Mouse (Mus musculus) heart, postnatal 25 days (tissue): ENCODE measurements around the gene Car5b. TPM values are rescaled to one million over a fixed set of nuclear protein-coding genes. Genes with fewer than 3 reads are reported as not detected.

ENCODE experiments used
- DNase-seq: peaks from one replicate; pipeline ENCODE4 v3.0.0; 2022; ENCODE audit warnings: low spot score
- intact Hi-C: fragments of 180-260 bp; cut with DNase I; formaldehyde crosslinking; loops from one replicate; pipeline ENCODE4 v1.15.1; 2025
- total RNA-seq, 2 experiments: library from RNA; stranded (reverse); gene quantifications; 2 replicates each; pipeline ENCODE4 v1.2.3; 2021

Car5b gene
- total RNA-seq: 1 to 10 TPM in 1 of 2 experiments, under 1 TPM in 1; 0.78 to 1.4 TPM

- DNase-seq: peak; percentile 79
These were observed at the start of gene Car5b for GRCm38 (mm10) chrX:164027607-164028289. TSS of gene Car5b (minus strand) at chrX:164027997.

DNA sequence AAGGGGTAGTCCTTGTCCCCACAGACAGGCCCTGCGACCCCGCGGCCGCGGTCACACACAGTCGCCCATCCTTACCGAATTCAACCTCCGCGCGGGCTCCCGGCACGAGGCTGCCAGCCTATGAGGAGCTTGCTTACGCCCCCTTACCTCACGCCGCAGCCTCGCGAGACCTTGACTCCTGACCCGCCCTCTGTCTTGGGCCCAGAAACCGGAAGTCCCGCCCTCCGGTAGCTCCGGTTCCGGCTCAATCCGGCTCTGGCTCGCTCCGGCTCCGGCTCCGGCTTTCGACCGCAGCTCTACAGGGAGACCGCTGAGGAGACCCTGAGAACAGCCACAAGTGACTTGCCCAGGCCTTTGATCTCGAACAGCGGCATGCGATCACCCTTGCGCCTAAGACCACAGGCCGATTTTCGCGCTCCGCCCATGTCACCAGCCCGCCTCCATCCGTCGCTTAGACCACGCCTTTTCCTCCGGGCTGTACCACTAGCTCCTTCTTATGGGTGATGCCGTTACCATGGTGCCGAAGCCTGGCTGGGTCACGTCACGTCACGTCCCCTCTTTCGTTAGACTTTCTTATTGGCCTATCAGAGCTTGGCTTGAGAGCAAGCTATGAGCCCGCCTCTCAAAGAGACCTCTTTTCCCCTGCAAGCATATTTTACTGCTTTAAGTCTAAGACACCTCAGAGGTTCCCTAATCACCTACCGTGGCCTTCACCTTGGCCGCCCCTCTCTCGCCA, 48.4 kb upstream of the Car5b start, which contains the start of gene Siah1b:
TSS of gene Siah1b (minus strand) at position 454 of the 736 bp plus-strand sequence.
- DNase-seq: peak; percentile 86
- intact Hi-C loops: no loop called here

More at GRCm38 (mm10) chrX:164027607-164028289, at the start of gene Car5b:
- intact Hi-C loops: no loop called here

DNA sequence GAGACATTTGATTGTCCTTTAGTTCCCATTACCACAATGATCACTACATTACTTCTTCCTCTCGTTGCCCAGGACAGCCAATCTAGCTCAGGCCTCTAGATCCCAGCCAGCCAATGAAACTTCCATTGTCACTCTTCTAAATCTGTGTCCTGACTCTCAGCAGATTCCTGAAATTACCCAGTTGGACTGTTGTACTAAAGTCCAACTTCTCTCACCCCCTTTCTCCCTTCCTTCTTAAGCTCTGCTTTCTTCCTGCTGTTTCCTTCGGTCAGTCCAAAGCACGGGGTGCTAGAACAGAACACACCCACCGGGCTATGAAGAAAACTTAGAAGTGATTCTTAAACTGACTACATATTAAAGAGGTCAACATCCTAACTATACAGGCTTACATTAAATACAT, 41.2 kb upstream of the Car5b start:
- intact Hi-C loops: loop anchor here (5.0 to 10.0 kb wide), 4 partner anchors 114 to 1154 kb away; partner anchors contain the start of gene Zrsr2
- no peak for DNase-seq

- DNase-seq: peak; percentile 7
- intact Hi-C loops: loop anchor here (5.0 to 10.0 kb wide), 4 partner anchors 111 to 1151 kb away; partner anchors contain the start of gene Zrsr2
These were observed 38.4 kb upstream of the Car5b start for GRCm38 (mm10) chrX:164066185-164066584.

DNA sequence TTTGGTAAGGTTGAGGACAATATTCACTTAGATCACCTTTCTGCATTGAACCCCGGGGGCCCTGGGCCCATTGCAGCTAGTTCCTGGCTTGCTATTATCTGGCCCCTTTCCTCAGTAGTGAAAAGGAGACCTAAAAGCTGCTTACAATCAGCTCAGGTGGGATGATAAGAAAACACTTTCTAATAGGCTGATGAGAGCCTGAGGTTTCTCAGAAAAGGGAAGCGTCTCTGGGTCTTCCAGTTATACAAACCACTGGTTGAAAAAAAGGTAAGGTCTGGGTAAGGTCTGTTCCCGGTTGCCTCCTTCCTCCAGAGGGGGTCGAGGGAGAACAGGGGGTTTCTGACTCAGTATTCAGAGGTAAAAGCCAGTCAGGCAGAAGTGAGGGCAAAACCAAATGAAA, 31.3 kb upstream of the Car5b start:
- DNase-seq: no peak
- intact Hi-C loops: no loop called here

- intact Hi-C loops: no loop called here
- DNase-seq: no peak
These were observed 30.7 kb upstream of the Car5b start for GRCm38 (mm10) chrX:164058523-164058922.

DNA sequence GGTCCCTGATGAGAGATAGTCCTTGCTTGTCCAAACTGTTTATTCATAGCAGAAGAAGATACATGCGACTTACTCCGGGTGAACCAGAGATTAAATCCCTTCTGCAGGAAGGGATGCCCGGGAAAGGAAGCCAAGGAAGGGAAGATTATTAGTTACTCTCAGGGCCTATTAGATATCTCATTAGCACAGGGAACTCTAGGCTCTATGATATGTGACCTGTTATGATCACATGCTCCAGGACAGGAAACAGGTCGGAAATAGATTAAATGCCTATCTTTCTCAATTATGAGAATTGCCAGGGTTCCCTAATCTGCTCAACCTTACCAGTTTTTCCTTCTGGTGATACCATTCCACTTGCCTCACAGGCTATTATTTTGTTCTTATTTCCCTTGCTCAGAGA, 27.9 kb upstream of the Car5b start:
- intact Hi-C loops: no loop called here
- no peak for DNase-seq

- no peak for DNase-seq
- intact Hi-C loops: loop anchor here (1.0 kb wide), 1 partner anchor 8 kb away; no protein-coding TSS in a partner anchor
These were observed 18.9 kb upstream of the Car5b start for GRCm38 (mm10) chrX:164046736-164047135.

DNA sequence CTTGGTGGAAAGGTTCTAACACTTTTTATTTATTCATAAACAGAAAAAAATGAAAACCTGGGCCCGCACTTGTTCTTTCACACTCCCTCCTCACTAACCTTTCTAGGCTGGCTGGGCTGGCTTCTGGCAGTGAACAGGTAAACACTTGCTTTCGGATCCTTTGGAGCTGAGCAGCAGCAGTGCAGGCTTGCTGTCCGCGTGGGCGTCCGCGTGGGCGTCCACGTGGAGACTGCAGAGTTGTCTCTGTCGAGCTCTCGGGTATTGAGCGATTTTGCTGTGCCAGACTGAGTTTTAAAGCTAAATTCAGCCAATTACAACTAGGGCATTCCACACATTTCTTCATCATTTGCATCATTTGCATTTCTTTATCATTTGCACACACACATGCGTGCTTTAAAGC, 14.3 kb upstream of the Car5b start:
- intact Hi-C loops: no loop called here
- DNase-seq: no peak

DNA sequence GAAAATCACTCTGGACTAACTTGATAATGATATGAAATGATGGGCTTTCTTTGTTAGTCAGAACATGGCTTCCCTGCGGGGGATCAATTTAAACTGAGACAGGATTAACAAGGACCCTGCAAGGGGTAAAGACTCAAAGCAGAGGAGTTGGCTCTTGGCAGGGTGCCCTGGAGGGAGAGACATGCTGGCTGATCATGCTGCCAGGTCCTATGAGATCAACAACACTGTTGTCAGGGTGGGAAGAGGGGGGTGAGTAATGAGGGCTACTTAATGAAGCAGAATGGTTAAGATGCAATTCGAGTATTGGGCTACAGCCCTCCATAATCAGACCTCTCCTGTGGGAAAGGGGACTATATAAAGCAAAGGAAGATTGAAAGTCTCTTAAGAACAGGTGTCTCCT, 11.1 kb upstream of the Car5b start:
- intact Hi-C loops: no loop called here
- DNase-seq: no peak

DNA sequence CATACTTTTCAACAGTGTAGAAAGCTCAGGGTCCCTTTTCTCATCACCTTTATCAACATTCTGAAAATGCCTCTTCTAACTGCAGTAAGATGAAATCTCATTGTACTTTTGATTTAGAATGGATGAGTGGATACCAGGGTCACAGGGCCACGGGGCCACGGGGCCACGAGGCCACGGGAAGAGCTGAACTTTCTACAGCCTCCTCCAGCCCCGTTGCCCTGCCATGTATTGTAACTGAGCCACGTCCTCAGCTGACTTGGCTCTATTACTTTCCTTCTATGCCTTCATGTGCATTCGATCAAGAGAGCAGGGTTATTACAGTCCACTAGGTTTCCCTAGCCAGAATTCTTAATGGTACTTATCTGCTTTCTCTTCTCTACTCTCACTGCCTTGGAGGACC, 8.1 kb upstream of the Car5b start:
- intact Hi-C loops: no loop called here
- no peak for DNase-seq

DNA sequence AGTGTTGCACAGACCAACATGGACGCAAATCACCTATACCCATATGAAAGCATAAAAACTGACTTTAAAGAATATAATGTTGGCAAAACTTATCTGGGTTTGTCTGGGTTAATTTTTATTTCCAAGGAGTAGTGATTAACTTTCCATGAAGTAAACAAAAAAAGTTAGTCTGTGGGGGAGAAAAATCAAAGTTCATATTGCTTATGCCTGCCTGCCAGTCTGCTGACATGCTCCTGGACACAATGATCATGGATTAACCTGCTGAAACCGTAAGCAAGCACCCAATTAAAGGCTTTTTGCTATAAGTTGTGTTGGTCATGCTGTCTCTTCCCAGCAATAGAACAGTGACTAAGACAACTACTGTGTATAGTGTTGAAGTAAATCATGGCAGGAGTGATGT, 7.6 kb upstream of the Car5b start:
- DNase-seq: no peak
- intact Hi-C loops: no loop called here

- DNase-seq: no peak
- intact Hi-C loops: no loop called here
These were observed 4.7 kb upstream of the Car5b start for GRCm38 (mm10) chrX:164032526-164032925.

GRCm38 (mm10) chrX:164015636-164016035, 12.2 kb downstream of the Car5b start:
- intact Hi-C loops: no loop called here
- no peak for DNase-seq

GRCm38 (mm10) chrX:164014956-164015355, 12.8 kb downstream of the Car5b start:
- intact Hi-C loops: no loop called here
- DNase-seq: no peak

DNA sequence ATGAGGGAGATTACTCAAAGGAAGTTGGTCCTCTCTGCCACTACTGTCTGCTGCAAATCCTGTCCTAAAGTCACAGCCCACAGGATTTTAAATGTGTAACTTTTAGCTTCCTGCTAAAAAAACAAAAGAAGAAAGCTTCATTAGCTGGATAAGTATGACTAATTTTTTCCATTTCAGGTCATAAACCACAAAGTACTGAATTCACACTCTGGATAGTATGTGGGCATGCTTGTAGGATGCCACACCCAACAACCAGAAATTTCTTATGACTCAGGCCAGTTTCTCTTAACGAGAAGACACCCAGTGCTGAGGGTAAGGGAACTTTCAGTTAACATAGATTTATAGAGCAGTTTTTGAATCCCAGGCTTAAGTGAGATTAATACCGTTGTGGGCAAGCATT, 14.5 kb downstream of the Car5b start:
- no peak for DNase-seq

DNA sequence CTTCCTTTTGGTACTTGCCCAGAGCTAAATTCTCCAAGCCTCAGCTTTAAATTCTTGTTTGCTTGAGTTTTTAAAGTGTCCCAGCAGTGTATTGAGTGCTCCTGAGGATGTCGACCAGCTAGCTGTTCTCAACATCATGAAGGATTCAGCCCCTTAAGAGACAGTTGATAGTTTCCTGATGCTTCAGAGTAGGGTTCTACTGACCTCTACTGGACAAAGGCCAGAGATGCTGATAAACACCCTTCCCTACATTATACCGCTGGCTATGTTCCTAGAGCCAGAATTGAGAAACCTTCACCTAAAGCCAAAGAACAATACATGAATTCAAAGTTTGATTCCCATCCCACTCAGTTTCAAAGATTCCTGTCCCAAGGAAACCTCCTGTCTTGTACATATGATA, 23.0 kb downstream of the Car5b start:
- intact Hi-C loops: loop anchor here (5.0 kb wide), 2 partner anchors 48 to 178 kb away; partner anchors contain the start of gene Zrsr2
- no peak for DNase-seq

More for the DNA sequence above, 14.5 kb downstream of the Car5b start:
- intact Hi-C loops: no loop called here

GRCm38 (mm10) chrX:163999848-164000247, 27.9 kb downstream of the Car5b start:
- no peak for DNase-seq
- intact Hi-C loops: loop anchor here (5.0 kb wide), 1 partner anchor 173 kb away; no protein-coding TSS in a partner anchor

DNA sequence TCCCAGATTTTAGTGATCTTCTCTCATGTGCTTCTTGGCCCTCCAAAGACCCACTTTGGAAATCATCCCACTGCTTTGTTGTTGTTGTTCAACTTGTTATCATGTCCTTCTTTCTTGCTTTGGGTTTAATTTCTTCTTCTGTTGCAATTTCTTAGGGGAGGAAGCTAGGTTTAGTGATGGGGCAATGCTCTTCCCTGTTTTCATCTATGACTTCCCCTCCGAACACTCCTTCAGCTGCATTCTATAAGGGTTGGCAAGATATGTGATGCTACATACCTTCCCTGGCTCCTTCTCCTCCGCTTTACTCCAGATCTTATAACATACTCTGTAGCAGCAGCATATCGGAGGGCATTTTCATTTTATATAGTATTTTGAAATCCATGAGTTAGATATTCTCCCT, 31.0 kb downstream of the Car5b start:
- intact Hi-C loops: no loop called here
- DNase-seq: no peak

GRCm38 (mm10) chrX:163987718-163988374, 40.0 kb downstream of the Car5b start:
- intact Hi-C loops: no loop called here
- no peak for DNase-seq
